Mouse (Mus musculus): Measurements from ENCODE around the gene Lrrfip2. TPM values are rescaled to one million over a fixed set of nuclear protein-coding genes. Genes with fewer than 3 reads are reported as not detected.

Lrrfip2 gene
- polyA plus RNA-seq, 1 experiment from 2014 or later, result 35.9 TPM

GRCm38 (mm10) chr9:111208185-111208584, 90.8 kb downstream of the Lrrfip2 start:
- H3K9me3 ChIP-seq (replicated peaks), result no peaks in the 10 kb centered on the region
- H3K4me3 ChIP-seq (replicated peaks), result no peak overlapping the region
- WGBS, result 94% methylated on average over 3 of the region's 3 CpGs
- H3K36me3 ChIP-seq, result peaks cover 26% of the 10 kb centered on the region
- ATAC-seq (replicated peaks; ENCODE audit: low FRiP score), result no peak
- H3K27ac ChIP-seq, result no peak overlapping the region
- H3K9ac ChIP-seq, result no peak overlapping the region
- peaks cover 12% of the 10 kb centered on the region for H3K4me1 ChIP-seq
- H3K27me3 ChIP-seq, result no peaks in the 10 kb centered on the region
- no peak overlapping the region for H3K4me2 ChIP-seq

GRCm38 (mm10) chr9:111209158-111209699, 91.8 kb downstream of the Lrrfip2 start:
- Histone ChIP-seq H3K4me1 (peaks cover 16% of the 10 kb centered on the region), H3K4me2 (no peak overlapping the region), H3K36me3 (peaks cover 22% of the 10 kb centered on the region), H3K4me3 (replicated peaks) (no peak overlapping the region), H3K27ac (no peak overlapping the region), H3K9me3 (replicated peaks) (no peaks in the 10 kb centered on the region), H3K9ac (no peak overlapping the region), H3K27me3 (no peaks in the 10 kb centered on the region)
- WGBS, result 87% methylated on average over 7 of the region's 7 CpGs
- no peak for ATAC-seq (replicated peaks; ENCODE audit: low FRiP score)

- WGBS, result 81% methylated on average over 4 of the region's 4 CpGs
- Histone ChIP-seq H3K27ac (no peak overlapping the region), H3K4me3 (replicated peaks) (no peak overlapping the region), H3K9me3 (replicated peaks) (no peaks in the 10 kb centered on the region), H3K27me3 (no peaks in the 10 kb centered on the region), H3K36me3 (peaks cover 28% of the 10 kb centered on the region), H3K4me1 (peaks cover 9% of the 10 kb centered on the region), H3K4me2 (no peak overlapping the region), H3K9ac (no peak overlapping the region)
- ATAC-seq (replicated peaks; ENCODE audit: low FRiP score), result no peak
These were observed 93.0 kb downstream of the Lrrfip2 start for GRCm38 (mm10) chr9:111210412-111210811.

GRCm38 (mm10) chr9:111211122-111212041, 94.0 kb downstream of the Lrrfip2 start:
- WGBS, result 78% methylated on average over 10 of the region's 10 CpGs
- Histone ChIP-seq H3K27ac (no peak overlapping the region), H3K9me3 (replicated peaks) (no peaks in the 10 kb centered on the region), H3K4me1 (peaks cover 6% of the 10 kb centered on the region; the same call in 1 of the 2 replicates), H3K9ac (no peak overlapping the region), H3K27me3 (no peaks in the 10 kb centered on the region), H3K4me2 (no peak overlapping the region), H3K4me3 (replicated peaks) (no peak overlapping the region), H3K36me3 (peaks cover 29% of the 10 kb centered on the region)
- ATAC-seq (replicated peaks; ENCODE audit: low FRiP score), result no peak

GRCm38 (mm10) chr9:111213501-111213900, 96.1 kb downstream of the Lrrfip2 start:
- no peaks in the 10 kb centered on the region for H3K27me3 ChIP-seq
- H3K4me2 ChIP-seq, result no peak overlapping the region
- no peak overlapping the region for H3K4me3 ChIP-seq (replicated peaks)
- H3K9me3 ChIP-seq (replicated peaks), result no peaks in the 10 kb centered on the region
- H3K36me3 ChIP-seq, result peaks cover 29% of the 10 kb centered on the region
- H3K9ac ChIP-seq, result no peak overlapping the region
- H3K4me1 ChIP-seq, result peaks cover 6% of the 10 kb centered on the region; the same call in 1 of the 2 replicates
- 57% methylated on average over 6 of the region's 6 CpGs for WGBS
- ATAC-seq (replicated peaks; ENCODE audit: low FRiP score), result no peak
- no peak overlapping the region for H3K27ac ChIP-seq

GRCm38 (mm10) chr9:111216424-111216823, 99.0 kb downstream of the Lrrfip2 start:
- Histone ChIP-seq H3K27me3 (no peaks in the 10 kb centered on the region), H3K4me2 (no peak overlapping the region), H3K9ac (no peak overlapping the region), H3K36me3 (peaks cover 46% of the 10 kb centered on the region), H3K4me3 (replicated peaks) (no peak overlapping the region), H3K4me1 (peaks cover 6% of the 10 kb centered on the region; the same call in 1 of the 2 replicates), H3K27ac (no peak overlapping the region), H3K9me3 (replicated peaks) (no peaks in the 10 kb centered on the region)
- no peak for ATAC-seq (replicated peaks; ENCODE audit: low FRiP score)

GRCm38 (mm10) chr9:111220551-111221080, 103.2 kb downstream of the Lrrfip2 start:
- WGBS, result 89% methylated on average over 5 of the region's 5 CpGs
- H3K36me3 ChIP-seq, result peaks cover 78% of the 10 kb centered on the region
- no peaks in the 10 kb centered on the region for H3K27me3 ChIP-seq
- no peak overlapping the region for H3K4me3 ChIP-seq (replicated peaks)
- no peak for ATAC-seq (replicated peaks; ENCODE audit: low FRiP score)
- no peak overlapping the region for H3K4me2 ChIP-seq
- no peaks in the 10 kb centered on the region for H3K4me1 ChIP-seq
- no peak overlapping the region for H3K27ac ChIP-seq
- no peak overlapping the region for H3K9ac ChIP-seq
- no peaks in the 10 kb centered on the region for H3K9me3 ChIP-seq (replicated peaks)

- Histone ChIP-seq H3K27me3 (no peaks in the 10 kb centered on the region), H3K4me1 (no peaks in the 10 kb centered on the region), H3K4me2 (no peak overlapping the region), H3K27ac (no peak overlapping the region), H3K36me3 (peaks cover 80% of the 10 kb centered on the region), H3K9me3 (replicated peaks) (no peaks in the 10 kb centered on the region), H3K4me3 (replicated peaks) (no peak overlapping the region), H3K9ac (no peak overlapping the region)
- ATAC-seq (replicated peaks; ENCODE audit: low FRiP score), result no peak
- 88% methylated on average over 1 of the region's 1 CpGs for WGBS
These were observed 104.2 kb downstream of the Lrrfip2 start for GRCm38 (mm10) chr9:111221580-111221979.

- no peak overlapping the region for H3K4me3 ChIP-seq (replicated peaks)
- no peaks in the 10 kb centered on the region for H3K4me1 ChIP-seq
- peaks cover 88% of the 10 kb centered on the region for H3K36me3 ChIP-seq
- ATAC-seq (replicated peaks; ENCODE audit: low FRiP score), result no peak
- H3K4me2 ChIP-seq, result no peak overlapping the region
- H3K27ac ChIP-seq, result no peak overlapping the region; the same call in 1 of the 2 replicates
- H3K9ac ChIP-seq, result no peak overlapping the region
- WGBS, result 95% methylated on average over 5 of the region's 5 CpGs
- H3K9me3 ChIP-seq (replicated peaks), result no peaks in the 10 kb centered on the region
- H3K27me3 ChIP-seq, result no peaks in the 10 kb centered on the region
These were observed 106.0 kb downstream of the Lrrfip2 start for GRCm38 (mm10) chr9:111223406-111223805.

GRCm38 (mm10) chr9:111228446-111228845, 111.1 kb downstream of the Lrrfip2 start:
- no peak for ATAC-seq (replicated peaks; ENCODE audit: low FRiP score)
- Histone ChIP-seq H3K36me3 (peaks cover 96% of the 10 kb centered on the region), H3K27me3 (no peaks in the 10 kb centered on the region), H3K4me2 (no peak overlapping the region), H3K9ac (no peak overlapping the region), H3K9me3 (replicated peaks) (no peaks in the 10 kb centered on the region), H3K4me3 (replicated peaks) (no peak overlapping the region), H3K4me1 (no peaks in the 10 kb centered on the region), H3K27ac (no peak overlapping the region)
- WGBS, result 75% methylated on average over 5 of the region's 5 CpGs

GRCm38 (mm10) chr9:111234701-111235100, 117.3 kb downstream of the Lrrfip2 start:
- no peaks in the 10 kb centered on the region for H3K4me1 ChIP-seq
- no peak for ATAC-seq (replicated peaks; ENCODE audit: low FRiP score)
- no peak overlapping the region for H3K4me2 ChIP-seq
- H3K9ac ChIP-seq, result no peak overlapping the region
- H3K27ac ChIP-seq, result no peak overlapping the region
- no peak overlapping the region for H3K4me3 ChIP-seq (replicated peaks)
- H3K27me3 ChIP-seq, result no peaks in the 10 kb centered on the region
- H3K9me3 ChIP-seq (replicated peaks), result no peaks in the 10 kb centered on the region
- H3K36me3 ChIP-seq, result peaks cover 95% of the 10 kb centered on the region
- WGBS, result 90% methylated on average over 9 of the region's 9 CpGs

- no peaks in the 10 kb centered on the region for H3K9me3 ChIP-seq (replicated peaks)
- no peak overlapping the region for H3K4me3 ChIP-seq (replicated peaks)
- no peak overlapping the region for H3K27ac ChIP-seq
- H3K27me3 ChIP-seq, result no peaks in the 10 kb centered on the region
- H3K4me1 ChIP-seq, result no peaks in the 10 kb centered on the region
- no peak overlapping the region for H3K4me2 ChIP-seq
- no peak overlapping the region for H3K9ac ChIP-seq
- no peak for ATAC-seq (replicated peaks; ENCODE audit: low FRiP score)
- H3K36me3 ChIP-seq, result peaks cover 94% of the 10 kb centered on the region
These were observed 120.3 kb downstream of the Lrrfip2 start for GRCm38 (mm10) chr9:111237726-111238125.
